Mouse (Mus musculus) MEL (cell line): ENCODE data around the gene Kyat1. TPM values are rescaled to one million over a fixed set of nuclear protein-coding genes. Genes with fewer than 3 reads are reported as not detected.
A peak's percentile ranks its signal among the peaks of the same experiment; 100 is the strongest.

ENCODE experiments used
- DNase-seq: peaks from one replicate; pipeline ENCODE4 v3.0.0; 2011; ENCODE audit warnings: low read depth, low spot score
- H3K27ac ChIP-seq: 2 replicates; pipeline ENCODE4 v1.5.1; 2012; ENCODE audit warnings: low read depth, mild to moderate bottlenecking, control low read depth, low read length, moderate library complexity; ENCODE audit not compliant: control insufficient read depth
- H3K27me3 ChIP-seq, 2 experiments: fragments of 150-350 bp in 1 of 2; sonication (generic) in 1 of 2; 2 replicates each; pipeline ENCODE4 v1.6.1; 2012; ENCODE audit warnings: low read length in 2 of 2, mild to moderate bottlenecking in 2 of 2, improper control_type of control experiment in 1 of 2, moderate library complexity in 1 of 2; ENCODE audit not compliant: insufficient read depth in 2 of 2, control insufficient read depth in 1 of 2
- H3K36me3 ChIP-seq, 2 experiments: 2 replicates each; pipeline ENCODE4 v1.6.1; 2012 to 2014; ENCODE audit warnings: low read length in 2 of 2, improper control_type of control experiment in 1 of 2, inconsistent platforms in 1 of 2, mild to moderate bottlenecking in 1 of 2; ENCODE audit not compliant: insufficient read depth in 2 of 2, control insufficient read depth in 1 of 2
- H3K4me1 ChIP-seq, 2 experiments: fragments of 150-350 bp in 1 of 2; sonication (generic) in 1 of 2; 2 replicates each; pipeline ENCODE4 v1.6.1; 2012; ENCODE audit warnings: low read length in 2 of 2, improper control_type of control experiment in 1 of 2, mild to moderate bottlenecking in 1 of 2; ENCODE audit not compliant: insufficient read depth in 2 of 2, control insufficient read depth in 1 of 2
- H3K4me3 ChIP-seq, 2 experiments: fragments of 150-350 bp in 1 of 2; sonication (generic) in 1 of 2; 2 replicates each; pipeline ENCODE4 v1.5.1; 2012; ENCODE audit warnings: low read depth in 2 of 2, low read length in 2 of 2, mild to moderate bottlenecking in 2 of 2, moderate library complexity in 2 of 2, control low read depth in 1 of 2, improper control_type of control experiment in 1 of 2; ENCODE audit not compliant: control insufficient read depth in 1 of 2, insufficient read depth in 1 of 2
- H3K79me2 ChIP-seq: 2 replicates; pipeline ENCODE4 v1.6.1; 2012; ENCODE audit warnings: mild to moderate bottlenecking, low read length, moderate library complexity; ENCODE audit not compliant: control insufficient read depth, poor library complexity, insufficient read depth
- H3K9ac ChIP-seq: 2 replicates; pipeline ENCODE4 v1.6.1; 2012; ENCODE audit warnings: low read depth, mild to moderate bottlenecking, control low read depth, low read length, moderate library complexity; ENCODE audit not compliant: control insufficient read depth, poor library complexity, severe bottlenecking
- H3K9me3 ChIP-seq: fragments of 150-350 bp; sonication (generic); replicated peaks from 2 replicates; pipeline ENCODE4 v1.6.1; 2012; ENCODE audit warnings: mild to moderate bottlenecking, low read length, improper control_type of control experiment, moderate library complexity; ENCODE audit not compliant: insufficient read depth
- BHLHE40 ChIP-seq: IDR thresholded peaks from 2 replicates; pipeline ENCODE4 v1.6.1; 2012; ENCODE audit warnings: low read depth, mild to moderate bottlenecking, inconsistent platforms, low read length, improper control_type of control experiment, borderline replicate concordance
- CTCF ChIP-seq, 3 experiments: IDR thresholded peaks in 2 of 3; conservative IDR thresholded peaks in 1 of 3; 2 replicates each; pipeline ENCODE4 v1.5.1; 2011 to 2012; ENCODE audit warnings: low read length in 3 of 3, low read depth in 2 of 3, mild to moderate bottlenecking in 2 of 3, improper control_type of control experiment in 1 of 3, inconsistent platforms in 1 of 3, mixed read lengths in 1 of 3, moderate library complexity in 1 of 3; ENCODE audit not compliant: control insufficient read depth in 1 of 3, insufficient read depth in 1 of 3, poor library complexity in 1 of 3, severe bottlenecking in 1 of 3
- ELF1 ChIP-seq: IDR thresholded peaks from 2 replicates; pipeline ENCODE4 v1.6.1; 2014; ENCODE audit warnings: low read depth, mild to moderate bottlenecking, inconsistent platforms, low read length, improper control_type of control experiment, moderate library complexity
- EP300 ChIP-seq, 2 experiments: IDR thresholded peaks; 2 replicates each; pipeline ENCODE4 v1.6.1; 2011; ENCODE audit warnings: improper control_type of control experiment in 2 of 2, low read length in 2 of 2, low read depth in 1 of 2, mild to moderate bottlenecking in 1 of 2
- ETS1 ChIP-seq: IDR thresholded peaks from 2 replicates; pipeline ENCODE4 v1.6.1; 2012; ENCODE audit warnings: low read depth, mild to moderate bottlenecking, inconsistent platforms, low read length, improper control_type of control experiment, moderate library complexity
- GABPA ChIP-seq: IDR thresholded peaks from 2 replicates; pipeline ENCODE4 v1.6.1; 2012; ENCODE audit warnings: low read depth, mild to moderate bottlenecking, inconsistent platforms, low read length, improper control_type of control experiment, moderate library complexity
- GATA1 ChIP-seq: IDR thresholded peaks from 2 replicates; pipeline ENCODE4 v1.6.1; 2011; ENCODE audit warnings: low read depth, low read length, improper control_type of control experiment
- HCFC1 ChIP-seq: IDR thresholded peaks from 2 replicates; pipeline ENCODE4 v1.6.1; 2012; ENCODE audit warnings: low read depth, mild to moderate bottlenecking, inconsistent platforms, low read length, improper control_type of control experiment, moderate library complexity
- KAT2A ChIP-seq: conservative IDR thresholded peaks from 2 replicates; pipeline ENCODE4 v1.6.1; 2012; ENCODE audit warnings: low read depth, low read length, improper control_type of control experiment, inconsistent platforms
- MAFK ChIP-seq: IDR thresholded peaks from 2 replicates; pipeline ENCODE4 v1.6.1; 2011; ENCODE audit warnings: low read depth, mild to moderate bottlenecking, low read length, improper control_type of control experiment, borderline replicate concordance
- MEF2A ChIP-seq: IDR thresholded peaks from 2 replicates; pipeline ENCODE4 v1.6.1; 2014; ENCODE audit warnings: low read depth, mild to moderate bottlenecking, inconsistent platforms, low read length, improper control_type of control experiment; ENCODE audit not compliant: poor library complexity, insufficient replicate concordance, severe bottlenecking; ENCODE audit errors: extremely low read depth
- MYC ChIP-seq: IDR thresholded peaks from 2 replicates; pipeline ENCODE4 v1.6.1; 2011; ENCODE audit warnings: low read depth, mild to moderate bottlenecking, low read length, improper control_type of control experiment, moderate library complexity
- NELFE ChIP-seq: IDR thresholded peaks from 2 replicates; pipeline ENCODE4 v1.6.1; 2011; ENCODE audit warnings: low read depth, low read length, improper control_type of control experiment
- POLR2AphosphoS2 ChIP-seq: IDR thresholded peaks from 2 replicates; pipeline ENCODE4 v1.6.1; 2011; ENCODE audit warnings: low read length, improper control_type of control experiment
- POLR2AphosphoS5 ChIP-seq: IDR thresholded peaks from 2 replicates; pipeline ENCODE4 v1.6.1; 2012; ENCODE audit warnings: low read depth, borderline replicate concordance, mild to moderate bottlenecking, inconsistent platforms, low read length, moderate library complexity, mixed read lengths
- RCOR1 ChIP-seq: IDR thresholded peaks from 2 replicates; pipeline ENCODE4 v1.6.1; 2012; ENCODE audit warnings: low read depth, mild to moderate bottlenecking, inconsistent platforms, low read length, improper control_type of control experiment
- SMC3 ChIP-seq: IDR thresholded peaks from 2 replicates; pipeline ENCODE4 v1.6.1; 2011; ENCODE audit warnings: low read depth, low read length, improper control_type of control experiment
- TAL1 ChIP-seq: IDR thresholded peaks from 2 replicates; pipeline ENCODE4 v1.6.1; 2012; ENCODE audit warnings: mild to moderate bottlenecking, inconsistent platforms, low read length, moderate library complexity, mixed read lengths
- TCF12 ChIP-seq: IDR thresholded peaks from 2 replicates; pipeline ENCODE4 v1.6.1; 2014; ENCODE audit warnings: low read depth, mild to moderate bottlenecking, inconsistent platforms, low read length, improper control_type of control experiment, moderate library complexity
- UBTF ChIP-seq: IDR thresholded peaks from 2 replicates; pipeline ENCODE4 v1.6.1; 2012; ENCODE audit warnings: low read depth, mild to moderate bottlenecking, inconsistent platforms, low read length, improper control_type of control experiment, moderate library complexity, borderline replicate concordance; ENCODE audit not compliant: insufficient read depth
- USF2 ChIP-seq, 2 experiments: IDR thresholded peaks; 2 replicates each; pipeline ENCODE4 v1.6.1; 2011 to 2012; ENCODE audit warnings: improper control_type of control experiment in 2 of 2, low read length in 2 of 2, borderline replicate concordance in 1 of 2, inconsistent platforms in 1 of 2, low read depth in 1 of 2, mild to moderate bottlenecking in 1 of 2; ENCODE audit not compliant: insufficient read depth in 1 of 2
- ZC3H11A ChIP-seq: IDR thresholded peaks from 2 replicates; pipeline ENCODE4 v1.6.1; 2012; ENCODE audit warnings: low read depth, mild to moderate bottlenecking, inconsistent platforms, low read length, improper control_type of control experiment
- ZMIZ1 ChIP-seq: IDR thresholded peaks from 2 replicates; pipeline ENCODE4 v1.6.1; 2012; ENCODE audit warnings: low read depth, mild to moderate bottlenecking, inconsistent platforms, low read length, improper control_type of control experiment, moderate library complexity
- polyA plus RNA-seq, 2 experiments: library from polyadenylated mRNA; stranded (reverse) in 1 of 2; unstranded in 1 of 2; fragments of >175 nt in 1 of 2; fragments of >200 nt in 1 of 2; gene quantifications; 2 replicates each; pipeline versions ENCODE4 v1.2.1 to v1.2.4; 2012; ENCODE audit warnings: low replicate concordance in 2 of 2, low read depth in 1 of 2; ENCODE audit not compliant: insufficient read length in 2 of 2, insufficient read depth in 1 of 2, missing spikeins in 1 of 2
- total RNA-seq: library from RNA; depleted of rRNA; stranded (reverse); fragments of 300-350 nt; gene quantifications from 2 replicates; pipeline ENCODE4 v1.2.3, GENCODE M21; 2012

Kyat1 gene
- total and polyA plus RNA-seq, 3 experiments: 9.5 to 14.9 TPM; not detected in 1

GRCm38 (mm10) chr2:30185681-30186080 lies 20.0 kb downstream of the Kyat1 start:
- Histone ChIP-seq H3K9ac (no peak overlapping the region), H3K79me2 (no peaks in the 10 kb centered on the region), H3K27me3 (no peaks in the 10 kb centered on the region), H3K9me3 (no peaks in the 10 kb centered on the region)
- TF ChIP-seq NELFE: no peak
- TF ChIP-seq MEF2A: no peak
- no peak for TF ChIP-seq KAT2A
- TF ChIP-seq POLR2AphosphoS5: no peak
- TF ChIP-seq POLR2AphosphoS2: no peak
- TF ChIP-seq BHLHE40: no peak
- TF ChIP-seq MYC: no peak
- TF ChIP-seq HCFC1: no peak
- TF ChIP-seq MAFK: no peak
- TF ChIP-seq ZMIZ1: no peak
- TF ChIP-seq, all 39 proteins: peak for 0
- Histone ChIP-seq H3K27ac (no peak overlapping the region), H3K4me3 (no peak overlapping the region), H3K4me1 (no peaks in the 10 kb centered on the region), H3K36me3 (no peaks in the 10 kb centered on the region)
- DNase-seq: no peak

- peak; percentile 34 for DNase-seq
- no peak overlapping the region for H3K27ac ChIP-seq
- TF ChIP-seq TCF12 (0 out of 2 replicates have a peak, but pooled peaks have one; percentile 11), ETS1 (peak; percentile 76), EP300 (IDR thresholded peaks at IDR 0.05; ENCODE audit: low read depth in 1 of 2, low read length in 2 of 2) (0 out of 4 replicates have a peak, but pooled peaks of 1 of the 2 experiments have one; percentile 14), CTCF (IDR thresholded peaks at IDR 0.05 in 2 of 3, conservative IDR thresholded peaks at IDR 0.05 in 1 of 3; ENCODE audit: control insufficient read depth in 1 of 3, insufficient read depth in 1 of 3, low read depth in 2 of 3, low read length in 3 of 3, poor library complexity in 1 of 3, severe bottlenecking in 1 of 3) (no peak)
- no peaks in the 10 kb centered on the region for H3K27me3 ChIP-seq
- H3K36me3 ChIP-seq: no peaks in the 10 kb centered on the region
- H3K4me3 ChIP-seq: no peak overlapping the region
- H3K4me1 ChIP-seq: no peaks in the 10 kb centered on the region
- H3K79me2 ChIP-seq: no peaks in the 10 kb centered on the region
- no peak overlapping the region for H3K9ac ChIP-seq
- no peaks in the 10 kb centered on the region for H3K9me3 ChIP-seq
These were observed 20.4 kb downstream of the Kyat1 start for GRCm38 (mm10) chr2:30185276-30185675.

- Histone ChIP-seq H3K4me1 (no peaks in the 10 kb centered on the region), H3K9me3 (no peaks in the 10 kb centered on the region), H3K27ac (no peak overlapping the region)
These were observed 21.9 kb downstream of the Kyat1 start for GRCm38 (mm10) chr2:30183721-30184120.

More at GRCm38 (mm10) chr2:30183721-30184120, 21.9 kb downstream of the Kyat1 start:
- Histone ChIP-seq H3K27me3 (no peaks in the 10 kb centered on the region), H3K4me3 (no peak overlapping the region), H3K36me3 (no peaks in the 10 kb centered on the region), H3K9ac (no peak overlapping the region), H3K79me2 (no peaks in the 10 kb centered on the region)
- TF ChIP-seq RCOR1: no peak
- no peak for TF ChIP-seq KAT2A
- TF ChIP-seq ZC3H11A: no peak
- no peak for TF ChIP-seq NELFE
- no peak for TF ChIP-seq POLR2AphosphoS5
- no peak for TF ChIP-seq USF2 (IDR thresholded peaks at IDR 0.05; ENCODE audit: borderline replicate concordance in 1 of 2, insufficient read depth in 1 of 2, low read depth in 1 of 2, low read length in 2 of 2)
- TF ChIP-seq EP300 (IDR thresholded peaks at IDR 0.05; ENCODE audit: low read depth in 1 of 2, low read length in 2 of 2): no peak
- TF ChIP-seq GATA1: no peak
- no peak for TF ChIP-seq UBTF
- TF ChIP-seq SMC3: no peak
- TF ChIP-seq GABPA: no peak
- no peak for TF ChIP-seq TAL1
- TF ChIP-seq ELF1: no peak
- DNase-seq: no peak
